In the genomic region with DNA sequence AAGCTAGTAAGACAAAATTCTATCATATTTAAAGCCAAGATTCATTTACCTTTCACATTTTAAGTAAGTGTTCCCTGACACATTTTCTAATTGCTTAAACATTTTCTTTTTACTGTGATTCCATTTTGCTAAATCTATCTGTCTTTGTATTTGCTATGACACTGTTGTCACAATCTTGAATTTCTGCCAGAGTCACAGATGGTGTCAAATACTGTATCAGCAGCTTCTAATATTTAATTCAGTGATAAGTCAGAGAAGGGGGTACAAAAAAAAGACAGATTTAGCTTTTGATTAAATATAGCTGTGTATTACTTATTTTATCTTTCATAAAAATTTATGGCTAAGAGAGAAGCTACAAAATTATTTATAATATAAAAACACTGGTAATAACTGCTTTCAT, we compare ENCODE assay signal across 21 mouse cellular contexts.
A peak's percentile ranks its signal among the peaks of the same experiment; 100 is the strongest.
DNase-seq lines count a peak whose midpoint lies in the region; ATAC-seq lines count a peak whose summit lies in the region.
"Had no signal": no experiment of that assay in that cellular context is flagged by ENCODE, and none has a peak within 500 bp of the region (broad histone marks: within the 10 kb centered on the region; RNA-seq: fewer than 3 reads in every experiment).

No protein-coding gene starts in this region.

- H3K36me3 ChIP-seq in forebrain, embryonic 15.5 days = no peaks in the 10 kb centered on the region
- no peaks in the 10 kb centered on the region for H3K36me3 ChIP-seq in forebrain, embryonic 12.5 days (replicated peaks)
- H3K36me3 ChIP-seq: embryonic facial prominence, embryonic 10.5 days; G1E; heart, embryonic 12.5 days; hindbrain, embryonic 10.5 days; hindbrain, embryonic 15.5 days had no signal

- H3K27ac ChIP-seq in forebrain, embryonic 15.5 days (replicated peaks) = no peak overlapping the region
- no peak overlapping the region for H3K27ac ChIP-seq in forebrain, embryonic 12.5 days
- H3K27ac ChIP-seq: embryonic facial prominence, embryonic 10.5 days; hindbrain, embryonic 10.5 days; hindbrain, embryonic 15.5 days had no signal

- peak; percentile 25 to 38 for DNase-seq in cerebellum, postnatal 10 days
- DNase-seq in cerebellum, adult 9-11 months = no peak
- DNase-seq in layer of hippocampus, adult 9-10 months (ENCODE audit: low spot score) = peak; percentile 15
- DNase-seq in layer of hippocampus, postnatal 36 days = no peak
- DNase-seq in lung, postnatal 14 days = no peak
- DNase-seq: adrenal gland, adult 8-10 months; adrenal gland, postnatal 36 days; B cell, adult 2 months; cerebellum, adult 18-20 months; cerebellum, postnatal 36 days; gastrocnemius, postnatal 14 days; kidney, adult 18-20 months had no signal

- no peaks in the 10 kb centered on the region for H3K4me1 ChIP-seq in forebrain, embryonic 15.5 days
- H3K4me1 ChIP-seq in forebrain, embryonic 12.5 days = no peaks in the 10 kb centered on the region
- H3K4me1 ChIP-seq: embryonic facial prominence, embryonic 10.5 days; heart, embryonic 12.5 days; hindbrain, embryonic 10.5 days; hindbrain, embryonic 15.5 days had no signal

- no peak overlapping the region for H3K4me2 ChIP-seq in forebrain, embryonic 15.5 days (replicated peaks)
- H3K4me2 ChIP-seq in forebrain, embryonic 12.5 days = no peak overlapping the region
- H3K4me2 ChIP-seq: heart, embryonic 12.5 days; hindbrain, embryonic 15.5 days had no signal

- no peak overlapping the region for H3K9ac ChIP-seq in forebrain, embryonic 15.5 days (replicated peaks)
- H3K9ac ChIP-seq in forebrain, embryonic 12.5 days = no peak overlapping the region
- H3K9ac ChIP-seq: heart, embryonic 12.5 days; hindbrain, embryonic 15.5 days had no signal

- ATAC-seq in forebrain, embryonic 15.5 days (replicated peaks) = peak; percentile 84
- ATAC-seq in forebrain, embryonic 12.5 days (ENCODE audit: low FRiP score) = no peak
- ATAC-seq in inflammation-experienced regulatory T-cells, adult 6 months = no peak
- ATAC-seq: CD4-positive, CD25-positive, alpha-beta regulatory T cell, adult 4 months had no signal

- no peaks in the 10 kb centered on the region for H3K27me3 ChIP-seq in forebrain, embryonic 15.5 days
- H3K27me3 ChIP-seq in forebrain, embryonic 12.5 days = no peaks in the 10 kb centered on the region
- H3K27me3 ChIP-seq: heart, embryonic 12.5 days; hindbrain, embryonic 15.5 days had no signal

- H3K4me3 ChIP-seq in forebrain, embryonic 15.5 days = no peak overlapping the region
- no peak overlapping the region for H3K4me3 ChIP-seq in forebrain, embryonic 12.5 days (replicated peaks)
- H3K4me3 ChIP-seq: embryonic facial prominence, embryonic 10.5 days; heart, embryonic 12.5 days; hindbrain, embryonic 10.5 days; hindbrain, embryonic 15.5 days had no signal

- H3K9me3 ChIP-seq in forebrain, embryonic 15.5 days = no peaks in the 10 kb centered on the region
- no peaks in the 10 kb centered on the region for H3K9me3 ChIP-seq in forebrain, embryonic 12.5 days
- H3K9me3 ChIP-seq: embryonic facial prominence, embryonic 10.5 days; heart, embryonic 12.5 days; hindbrain, embryonic 10.5 days; hindbrain, embryonic 15.5 days had no signal

Comparison
In these comparisons a context has a peak if more than half of its experiments do, and no peak if none do; other contexts are left out.
1. DNase-seq: peak in cerebellum, postnatal 10 days (2 of 2) and layer of hippocampus, adult 9-10 months (single experiment); none in cerebellum, adult 9-11 months (single experiment), layer of hippocampus, postnatal 36 days (0 of 2) and lung, postnatal 14 days (single experiment).